Mouse (Mus musculus) intestine, embryonic 16.5 days (tissue): ENCODE results near the gene Neurl1a. TPM values are rescaled to one million over a fixed set of nuclear protein-coding genes. Genes with fewer than 3 reads are reported as not detected.

Experiments used
- ATAC-seq: fragments of 200-750 bp; cut with Nextera tagmentation; 2 replicates; pipeline ENCODE4 v1.8.0; 2017; ENCODE audit warnings: moderate TSS enrichment, moderate library complexity
- H3K27ac ChIP-seq: fragments of 300-500 bp; sonication (generic); 2 replicates; pipeline ENCODE4 v1.5.1; 2014; ENCODE audit warnings: mild to moderate bottlenecking, low read length
- H3K27me3 ChIP-seq: fragments of 300-500 bp; sonication (generic); replicated peaks from 2 replicates; pipeline ENCODE4 v1.6.1; 2014; ENCODE audit warnings: low read length, control low read depth, mixed read lengths; ENCODE audit not compliant: control insufficient read depth, insufficient read depth
- H3K36me3 ChIP-seq: fragments of 300-500 bp; sonication (generic); 2 replicates; pipeline ENCODE4 v1.6.1; 2014; ENCODE audit warnings: low read length, control low read depth; ENCODE audit not compliant: control insufficient read depth, insufficient read depth
- H3K4me1 ChIP-seq: fragments of 300-500 bp; sonication (generic); 2 replicates; pipeline ENCODE4 v1.6.1; 2014; ENCODE audit warnings: low read length, control low read depth, mixed read lengths; ENCODE audit not compliant: control insufficient read depth, insufficient read depth
- H3K4me2 ChIP-seq: fragments of 300-500 bp; sonication (generic); 2 replicates; pipeline ENCODE4 v1.6.1; 2014; ENCODE audit warnings: low read depth, low read length, control low read depth
- H3K4me3 ChIP-seq: fragments of 300-500 bp; sonication (generic); 2 replicates; pipeline ENCODE4 v1.5.1; 2014; ENCODE audit warnings: mild to moderate bottlenecking, low read length
- H3K9ac ChIP-seq: fragments of 300-500 bp; sonication (generic); 2 replicates; pipeline ENCODE4 v1.6.1; 2014; ENCODE audit warnings: low read depth, low read length
- H3K9me3 ChIP-seq: fragments of 300-500 bp; sonication (generic); 2 replicates; pipeline ENCODE4 v1.6.1; 2016; ENCODE audit warnings: low read length, control low read depth; ENCODE audit not compliant: control insufficient read depth
- WGBS: fragments of 180-500 bp; shearing (Covaris S2); extraction: QIAGEN DNeasy Blood & Tissue Kit; methylation state at CpG from one replicate; pipeline ENCODE4 v1.1.7; 2014; 5-methylcytosine and 5-hydroxymethylcytosine counted together
- polyA plus RNA-seq: library from polyadenylated mRNA; unstranded; fragments of >200 nt; fragmentation: Nextera tagmentation; extraction: Ambion mirVana; gene quantifications from 2 replicates; pipeline ENCODE4 v1.2.1, GENCODE M21; 2015

Gene Neurl1a
- polyA plus RNA-seq, 1 experiment from 2014 or later, result 3.7 TPM

- Histone ChIP-seq H3K27me3 (no peaks in the 10 kb centered on the region), H3K27ac (peak overlapping the region; percentile 86), H3K4me3 (no peak overlapping the region), H3K9ac (no peak overlapping the region), H3K4me2 (0 out of 2 replicates have a peak overlapping the region, but pooled peaks have one; percentile 20), H3K4me1 (peaks cover 14% of the 10 kb centered on the region), H3K9me3 (no peaks in the 10 kb centered on the region), H3K36me3 (no peaks in the 10 kb centered on the region)
- ATAC-seq, result peak; percentile 62
- 44% methylated on average over 6 of the region's 6 CpGs for WGBS
These were observed 23.8 kb downstream of the Neurl1a start for GRCm38 (mm10) chr19:47202429-47202828.

GRCm38 (mm10) chr19:47203042-47203441 lies 24.4 kb downstream of the Neurl1a start:
- Histone ChIP-seq H3K27ac (peak overlapping the region; percentile 86), H3K4me2 (no peak overlapping the region), H3K27me3 (no peaks in the 10 kb centered on the region), H3K4me1 (peaks cover 14% of the 10 kb centered on the region), H3K4me3 (no peak overlapping the region), H3K9me3 (no peaks in the 10 kb centered on the region), H3K36me3 (no peaks in the 10 kb centered on the region), H3K9ac (no peak overlapping the region)
- WGBS, result 82% methylated on average over 6 of the region's 6 CpGs
- no peak for ATAC-seq

GRCm38 (mm10) chr19:47204653-47205052 lies 26.0 kb downstream of the Neurl1a start:
- no peak overlapping the region for H3K9ac ChIP-seq
- no peak overlapping the region for H3K27ac ChIP-seq
- no peaks in the 10 kb centered on the region for H3K36me3 ChIP-seq
- no peaks in the 10 kb centered on the region for H3K9me3 ChIP-seq
- ATAC-seq, result no peak
- no peak overlapping the region for H3K4me2 ChIP-seq
- H3K4me1 ChIP-seq, result peaks cover 14% of the 10 kb centered on the region
- 88% methylated on average over 6 of the region's 6 CpGs for WGBS
- no peak overlapping the region for H3K4me3 ChIP-seq
- H3K27me3 ChIP-seq, result no peaks in the 10 kb centered on the region

DNA sequence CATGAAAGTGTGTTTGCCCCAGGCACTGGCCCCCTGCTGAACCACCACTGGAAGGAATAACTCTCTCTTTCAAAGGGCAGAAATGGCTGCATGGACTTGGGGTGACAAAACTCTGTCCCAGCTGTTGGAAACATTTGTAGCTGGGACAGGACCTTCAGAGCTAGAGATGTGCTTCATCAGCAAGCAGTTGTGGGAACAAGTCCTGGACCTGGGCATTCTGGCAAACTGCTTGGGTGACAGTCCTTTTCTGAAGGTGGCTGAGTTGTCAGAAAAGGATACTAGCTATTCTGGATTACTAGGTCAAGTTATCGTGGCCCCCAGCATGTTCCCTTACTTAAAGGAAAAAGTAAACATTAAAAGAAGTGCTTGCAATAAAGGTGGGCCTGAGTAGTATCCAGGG lies 27.5 kb downstream of the Neurl1a start:
- H3K36me3 ChIP-seq, result no peaks in the 10 kb centered on the region
- H3K4me1 ChIP-seq, result peaks cover 14% of the 10 kb centered on the region
- no peak for ATAC-seq
- no peak overlapping the region for H3K4me2 ChIP-seq
- H3K27me3 ChIP-seq, result no peaks in the 10 kb centered on the region
- 52% methylated on average over 1 of the region's 1 CpGs for WGBS
- no peaks in the 10 kb centered on the region for H3K9me3 ChIP-seq
- H3K9ac ChIP-seq, result no peak overlapping the region
- no peak overlapping the region for H3K4me3 ChIP-seq
- H3K27ac ChIP-seq, result no peak overlapping the region

DNA sequence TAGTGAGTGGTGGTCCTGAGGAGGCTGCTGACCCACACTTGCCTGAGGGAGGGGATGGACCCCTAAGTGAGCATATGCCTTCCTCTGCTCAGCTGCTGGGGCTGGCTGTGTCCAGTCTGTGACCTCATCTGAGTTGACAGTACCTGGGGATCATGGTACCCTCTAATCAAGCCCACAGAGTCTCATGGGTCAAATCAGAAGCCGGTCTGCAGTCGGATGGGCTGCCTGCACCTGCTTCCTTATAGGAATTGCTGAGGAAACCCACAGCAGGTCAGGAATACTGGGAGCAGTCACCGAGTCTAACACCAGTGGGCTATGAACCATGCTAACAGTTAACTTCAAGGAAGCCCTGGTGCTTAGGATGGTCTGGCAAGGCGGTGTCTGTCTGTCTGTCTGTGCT lies 31.8 kb downstream of the Neurl1a start:
- Histone ChIP-seq H3K36me3 (no peaks in the 10 kb centered on the region), H3K4me3 (no peak overlapping the region), H3K27ac (no peak overlapping the region), H3K9me3 (no peaks in the 10 kb centered on the region), H3K27me3 (no peaks in the 10 kb centered on the region), H3K4me2 (no peak overlapping the region), H3K9ac (no peak overlapping the region), H3K4me1 (no peaks in the 10 kb centered on the region)
- no peak for ATAC-seq
- WGBS, result 92% methylated on average over 4 of the region's 4 CpGs

DNA sequence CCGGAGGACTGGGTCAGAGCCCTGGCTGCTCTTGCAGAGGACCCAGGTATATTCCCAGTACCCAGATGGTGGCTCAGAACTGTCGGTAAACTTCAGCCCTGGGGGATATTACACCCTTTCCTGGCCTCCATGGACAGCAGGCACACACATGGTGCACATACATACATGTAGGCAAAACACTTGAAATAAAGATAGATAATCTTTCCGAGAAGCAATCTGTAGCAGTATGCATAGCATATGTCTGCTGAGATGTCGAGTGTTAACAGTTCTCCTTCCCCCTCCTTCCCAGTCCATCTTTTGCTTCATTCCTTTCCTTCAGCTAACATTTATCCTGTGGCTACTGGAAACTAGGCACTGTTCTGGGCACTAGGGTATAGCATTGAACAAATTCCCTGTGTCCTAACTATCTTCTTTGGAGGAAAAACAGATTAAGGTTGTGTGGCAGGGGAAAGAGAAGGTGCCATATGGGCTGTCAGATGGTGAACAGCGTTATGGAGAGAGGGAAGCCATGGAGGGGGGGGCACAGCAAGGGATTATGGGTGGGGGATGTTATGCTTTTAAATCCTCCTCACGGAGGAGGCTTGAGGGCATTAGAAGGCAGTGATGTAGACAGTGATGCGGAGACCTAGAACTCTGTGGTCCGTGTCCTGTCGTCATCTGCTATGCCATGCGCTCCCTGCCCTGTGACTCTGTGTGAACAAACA lies 33.1 kb downstream of the Neurl1a start:
- ATAC-seq, result no peak
- no peak overlapping the region for H3K9ac ChIP-seq
- 0 out of 2 replicates have a peak, but pooled peaks cover 3% of the 10 kb centered on the region for H3K4me1 ChIP-seq
- no peaks in the 10 kb centered on the region for H3K27me3 ChIP-seq
- H3K9me3 ChIP-seq, result no peaks in the 10 kb centered on the region
- WGBS, result 68% methylated on average over 10 of the region's 10 CpGs
- no peak overlapping the region for H3K4me3 ChIP-seq
- no peak overlapping the region for H3K27ac ChIP-seq
- H3K36me3 ChIP-seq, result no peaks in the 10 kb centered on the region
- no peak overlapping the region for H3K4me2 ChIP-seq

DNA sequence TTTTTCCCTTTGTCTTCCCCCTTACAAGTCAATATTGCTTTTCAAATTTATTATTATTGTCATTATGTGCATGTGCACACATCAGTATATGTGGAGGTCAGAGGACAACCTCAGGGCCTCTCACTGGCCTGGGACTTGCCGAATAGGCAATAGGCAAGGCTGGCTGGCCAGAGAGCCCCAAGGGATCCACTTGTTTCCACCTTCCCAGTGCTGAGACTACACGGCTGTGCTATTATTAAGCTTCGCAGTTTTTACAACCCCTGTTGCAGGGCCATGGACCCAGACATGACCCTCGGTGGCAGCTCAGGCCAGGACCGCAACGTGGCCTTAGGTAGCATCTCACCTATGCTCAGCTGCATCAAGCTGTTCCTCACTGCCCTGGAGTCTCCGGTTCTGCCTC lies 33.8 kb downstream of the Neurl1a start:
- no peak overlapping the region for H3K4me3 ChIP-seq
- H3K9ac ChIP-seq, result no peak overlapping the region
- WGBS, result 81% methylated on average over 7 of the region's 7 CpGs
- H3K9me3 ChIP-seq, result no peaks in the 10 kb centered on the region
- no peaks in the 10 kb centered on the region for H3K27me3 ChIP-seq
- no peaks in the 10 kb centered on the region for H3K36me3 ChIP-seq
- 0 out of 2 replicates have a peak, but pooled peaks cover 5% of the 10 kb centered on the region for H3K4me1 ChIP-seq
- H3K4me2 ChIP-seq, result no peak overlapping the region
- ATAC-seq, result no peak
- no peak overlapping the region for H3K27ac ChIP-seq

GRCm38 (mm10) chr19:47213470-47213869 lies 34.9 kb downstream of the Neurl1a start:
- Histone ChIP-seq H3K9me3 (no peaks in the 10 kb centered on the region), H3K4me2 (no peak overlapping the region), H3K4me3 (no peak overlapping the region), H3K27ac (no peak overlapping the region), H3K4me1 (0 out of 2 replicates have a peak, but pooled peaks cover 5% of the 10 kb centered on the region), H3K36me3 (no peaks in the 10 kb centered on the region), H3K9ac (no peak overlapping the region), H3K27me3 (no peaks in the 10 kb centered on the region)
- WGBS, result 71% methylated on average over 1 of the region's 1 CpGs
- ATAC-seq, result no peak

DNA sequence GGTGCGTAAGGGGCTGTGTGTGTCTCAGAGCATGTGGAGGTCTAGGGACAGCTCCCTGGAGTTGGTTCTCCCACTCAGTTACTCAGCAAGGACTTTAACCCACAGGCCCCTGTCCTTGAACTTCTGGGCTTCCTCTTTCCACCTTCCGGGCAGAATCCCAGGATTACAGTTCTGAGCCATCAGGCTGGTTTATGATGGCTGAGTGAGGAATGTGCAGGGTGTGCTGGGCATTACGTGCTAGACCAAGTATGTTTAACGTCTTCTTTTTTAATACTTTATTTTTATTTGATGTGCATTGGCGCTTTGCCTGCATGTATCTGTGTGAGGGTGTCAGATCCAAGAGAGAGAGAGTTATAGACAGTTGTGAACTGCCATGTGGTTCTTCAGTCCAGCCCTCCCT lies 38.1 kb downstream of the Neurl1a start:
- H3K4me2 ChIP-seq, result no peak overlapping the region
- 61% methylated on average over 5 of the region's 5 CpGs for WGBS
- no peaks in the 10 kb centered on the region for H3K36me3 ChIP-seq
- ATAC-seq, result peak; percentile 54
- H3K9ac ChIP-seq, result no peak overlapping the region
- no peak overlapping the region for H3K4me3 ChIP-seq
- H3K27me3 ChIP-seq, result no peaks in the 10 kb centered on the region
- H3K27ac ChIP-seq, result no peak overlapping the region; the same call in 1 of the 2 replicates
- peaks cover 9% of the 10 kb centered on the region; the same call in 1 of the 2 replicates for H3K4me1 ChIP-seq
- H3K9me3 ChIP-seq, result no peaks in the 10 kb centered on the region

DNA sequence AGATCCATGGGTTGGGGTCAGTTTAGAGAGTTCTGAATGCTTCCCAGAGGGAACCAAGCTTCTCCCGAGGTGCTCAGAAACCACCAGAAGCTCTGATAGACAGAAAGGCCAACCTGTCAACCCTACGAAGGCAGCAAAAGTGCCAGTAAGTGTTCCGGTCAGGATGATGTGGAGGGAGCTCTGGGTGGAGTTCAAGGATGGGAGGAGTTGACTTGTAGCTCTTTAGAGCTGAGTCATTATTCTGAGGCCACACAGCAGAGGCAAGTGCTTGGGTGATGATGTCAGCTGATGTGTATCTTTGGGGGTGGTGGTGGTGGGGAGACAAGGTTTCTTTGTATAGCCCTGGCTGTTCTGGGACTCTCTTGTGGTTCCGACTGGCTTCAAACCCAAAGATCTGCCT lies 41.0 kb downstream of the Neurl1a start:
- Histone ChIP-seq H3K4me3 (no peak overlapping the region), H3K27ac (no peak overlapping the region), H3K4me2 (no peak overlapping the region), H3K27me3 (no peaks in the 10 kb centered on the region), H3K36me3 (no peaks in the 10 kb centered on the region), H3K4me1 (peaks cover 9% of the 10 kb centered on the region; the same call in 1 of the 2 replicates), H3K9ac (no peak overlapping the region), H3K9me3 (no peaks in the 10 kb centered on the region)
- ATAC-seq, result no peak
- WGBS, result 69% methylated on average over 4 of the region's 4 CpGs
